Mouse (Mus musculus): ENCODE measurements at regions not wholly inside any gene's neighbourhood (a gene's known extent, or its start where the extent isn't known, plus 50 kb on each side); places are given as distances from the start of the nearest gene placed in this dataset.

DNA sequence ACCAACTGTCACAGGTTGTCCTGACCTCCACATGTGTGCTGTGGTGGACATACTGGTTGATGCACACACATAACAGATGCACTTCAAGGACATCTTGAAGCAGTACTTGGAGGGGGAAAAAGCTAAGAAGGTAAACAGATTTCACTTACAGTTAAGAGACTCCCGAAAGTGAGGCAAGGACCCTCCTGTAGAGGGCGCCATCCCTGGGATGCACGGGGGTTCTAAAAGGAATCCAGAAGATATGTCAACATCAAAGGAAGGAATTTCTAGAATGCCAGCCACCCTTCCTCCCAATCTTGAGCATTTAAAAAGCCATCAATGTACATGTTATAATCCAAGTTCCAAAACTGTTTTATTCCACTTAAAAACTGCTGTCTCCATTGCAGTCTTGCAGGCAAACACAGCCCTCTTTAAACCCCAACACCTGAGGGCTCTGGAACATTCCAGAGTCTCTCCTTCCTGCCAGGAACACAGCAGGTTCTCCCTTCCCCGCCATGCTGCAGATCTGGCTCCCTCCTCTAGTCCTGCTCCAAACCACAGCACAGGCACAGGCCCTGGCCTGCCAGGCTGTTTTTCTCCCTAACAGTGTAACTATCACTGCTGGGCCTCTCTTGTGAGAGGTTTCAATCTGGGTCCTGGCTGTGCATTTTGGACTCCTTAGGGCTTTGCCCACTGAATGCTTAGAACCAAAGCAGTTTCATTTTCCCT lies 200.8 kb upstream of the Mkln1 start:
- peak; percentile 38 for DNase-seq (ENCODE audit: low spot score)

GRCm38 (mm10) chr6:31198340-31198739 lies 200.2 kb upstream of the Mkln1 start:
- no peak for DNase-seq (ENCODE audit: low spot score)

DNA sequence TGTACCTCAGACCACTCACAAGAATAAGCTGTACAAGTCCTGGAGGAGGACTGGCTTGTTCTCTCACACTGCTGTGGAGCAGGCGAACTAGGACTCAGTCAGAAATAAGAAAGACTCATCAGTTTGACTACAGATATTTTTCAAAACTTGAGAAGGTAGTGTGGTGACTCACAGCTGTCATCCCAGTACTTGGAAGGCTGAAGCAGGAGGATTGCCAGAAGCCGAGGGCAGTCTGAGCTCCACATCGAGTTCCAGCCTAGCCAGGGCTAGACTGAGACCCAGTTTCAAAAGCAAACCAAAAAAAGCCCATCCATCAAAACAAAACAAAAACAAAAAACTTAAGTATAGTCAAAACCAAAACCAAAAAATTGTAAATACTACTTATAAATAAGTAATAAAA lies 197.8 kb upstream of the Mkln1 start:
- no peak for DNase-seq (ENCODE audit: low spot score)

- DNase-seq (ENCODE audit: low spot score): no peak
These were observed 197.1 kb upstream of the Mkln1 start for GRCm38 (mm10) chr6:31201375-31201972.

GRCm38 (mm10) chr6:31202594-31202993 lies 195.9 kb upstream of the Mkln1 start:
- no peak for DNase-seq (ENCODE audit: low spot score)

- DNase-seq (ENCODE audit: low spot score): no peak
These were observed 194.1 kb upstream of the Mkln1 start for GRCm38 (mm10) chr6:31204434-31204833.

DNA sequence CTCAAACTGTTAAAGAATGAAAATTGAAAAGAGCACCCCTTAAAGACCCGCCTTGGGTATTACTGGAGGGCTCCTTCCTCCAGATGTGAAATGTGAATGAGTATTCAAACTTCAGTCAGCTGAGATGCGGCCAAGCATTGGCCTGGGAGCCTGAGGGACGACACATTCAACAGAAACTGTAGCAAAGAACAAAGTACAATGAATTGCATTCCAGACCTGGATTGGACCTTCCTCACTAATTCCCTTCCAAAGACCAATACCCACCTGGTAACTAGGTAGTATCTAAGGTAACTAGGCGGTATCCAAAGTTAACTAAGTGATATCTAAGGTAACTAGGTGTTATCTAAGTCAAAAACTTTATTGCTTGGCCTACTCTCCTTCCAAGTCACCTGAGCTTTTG lies 193.7 kb upstream of the Mkln1 start:
- no peak for DNase-seq (ENCODE audit: low spot score)

GRCm38 (mm10) chr6:31206106-31206505 lies 192.4 kb upstream of the Mkln1 start:
- DNase-seq (ENCODE audit: low spot score): no peak

DNA sequence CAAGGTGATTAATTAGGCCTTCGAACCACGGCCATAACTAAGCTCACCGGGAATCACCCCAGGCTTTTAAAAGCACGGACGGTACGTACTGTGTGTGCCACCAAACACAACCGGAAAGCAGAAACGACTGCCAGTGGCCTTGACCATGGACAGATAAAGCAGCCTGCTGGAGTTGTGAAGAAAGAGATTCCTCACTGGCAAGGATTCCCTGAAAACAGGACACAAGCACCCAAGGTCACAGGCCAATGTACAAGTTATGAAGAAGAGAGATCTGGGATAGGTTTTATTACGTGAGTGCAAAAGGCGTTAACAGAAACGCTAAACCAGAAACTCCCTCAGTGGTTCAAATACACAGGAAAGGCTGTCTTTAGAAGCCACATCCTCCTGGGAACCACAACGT lies 191.3 kb upstream of the Mkln1 start:
- no peak for DNase-seq (ENCODE audit: low spot score)

GRCm38 (mm10) chr6:31208224-31208623 lies 190.3 kb upstream of the Mkln1 start:
- no peak for DNase-seq (ENCODE audit: low spot score)

- no peak for DNase-seq (ENCODE audit: low spot score)
These were observed 189.0 kb upstream of the Mkln1 start for GRCm38 (mm10) chr6:31209411-31210139.

GRCm38 (mm10) chr6:31210209-31210714 lies 188.3 kb upstream of the Mkln1 start:
- DNase-seq (ENCODE audit: low spot score): no peak

GRCm38 (mm10) chr6:31211091-31211490 lies 187.4 kb upstream of the Mkln1 start:
- no peak for DNase-seq (ENCODE audit: low spot score)

- DNase-seq (ENCODE audit: low spot score): no peak
These were observed 186.9 kb upstream of the Mkln1 start for GRCm38 (mm10) chr6:31211616-31212015.

- no peak for DNase-seq (ENCODE audit: low spot score)
These were observed 186.5 kb upstream of the Mkln1 start for GRCm38 (mm10) chr6:31212080-31212479.

- DNase-seq (ENCODE audit: low spot score): no peak
These were observed 185.8 kb upstream of the Mkln1 start for GRCm38 (mm10) chr6:31212694-31213093.

- DNase-seq (ENCODE audit: low spot score): no peak
These were observed 185.4 kb upstream of the Mkln1 start for GRCm38 (mm10) chr6:31213161-31213560.

DNA sequence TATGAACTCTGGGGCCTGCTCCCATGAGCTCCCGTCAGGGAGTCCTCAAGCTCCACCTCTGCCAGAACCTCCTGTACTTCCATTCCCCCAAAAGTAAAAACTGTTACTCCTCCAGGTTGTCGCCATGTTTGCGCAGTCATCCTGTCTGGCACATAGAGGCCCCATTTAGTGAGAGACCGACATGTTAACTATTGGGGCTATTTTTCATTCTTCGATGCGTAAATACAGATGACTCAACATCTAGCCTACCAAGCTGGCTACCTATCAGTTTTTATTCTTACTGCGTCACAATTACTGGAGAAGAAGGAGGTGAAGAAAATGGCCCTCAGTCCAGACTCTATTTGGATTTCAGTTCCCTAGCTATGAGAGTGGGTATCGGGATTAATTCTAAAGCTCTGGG lies 182.9 kb upstream of the Mkln1 start:
- no peak for DNase-seq (ENCODE audit: low spot score)

DNA sequence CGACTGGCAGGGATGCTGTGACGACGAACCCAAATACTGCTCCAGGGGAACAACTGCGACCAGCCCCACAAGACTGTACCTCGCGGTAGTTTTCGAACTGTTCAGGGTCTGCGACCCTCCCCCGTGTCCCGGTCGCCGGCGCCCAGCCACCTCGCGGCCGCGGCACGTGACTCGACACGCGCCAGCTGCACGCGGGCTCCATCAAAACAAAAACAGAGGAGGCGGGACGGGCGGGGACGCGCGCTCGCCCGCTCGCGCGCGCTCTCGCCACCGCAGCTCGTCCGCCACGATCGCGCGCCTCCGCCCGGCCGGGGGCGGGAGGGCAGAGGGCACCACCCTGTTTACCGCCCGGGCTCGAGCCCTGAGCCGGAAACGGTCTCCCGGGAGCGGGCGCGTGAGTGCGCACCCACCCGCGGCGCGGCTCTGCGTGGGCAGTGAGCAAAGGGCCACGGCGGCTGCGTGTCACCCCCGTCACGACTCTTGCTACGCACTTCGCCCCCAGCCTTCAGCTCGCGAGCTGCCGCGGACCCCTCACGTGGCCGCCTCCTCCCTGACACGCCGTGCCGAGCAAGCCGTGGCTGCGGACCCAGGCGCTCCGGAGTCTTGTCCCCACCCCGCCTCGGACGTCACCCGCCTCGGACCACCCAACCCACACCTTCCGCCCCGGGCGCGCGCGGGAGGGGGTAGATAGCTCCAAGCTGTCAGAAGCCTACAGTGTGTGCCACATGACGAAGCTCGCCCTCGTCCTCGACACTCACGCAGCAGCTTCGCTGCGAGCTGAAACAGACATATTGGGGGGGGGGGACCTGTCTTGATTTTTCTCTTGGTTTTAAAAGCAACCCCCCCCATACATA lies 182.1 kb upstream of the Mkln1 start:
- peak; percentile 52 for DNase-seq (ENCODE audit: low spot score)

GRCm38 (mm10) chr6:31217060-31217541 lies 181.4 kb upstream of the Mkln1 start:
- no peak for DNase-seq (ENCODE audit: low spot score)

DNA sequence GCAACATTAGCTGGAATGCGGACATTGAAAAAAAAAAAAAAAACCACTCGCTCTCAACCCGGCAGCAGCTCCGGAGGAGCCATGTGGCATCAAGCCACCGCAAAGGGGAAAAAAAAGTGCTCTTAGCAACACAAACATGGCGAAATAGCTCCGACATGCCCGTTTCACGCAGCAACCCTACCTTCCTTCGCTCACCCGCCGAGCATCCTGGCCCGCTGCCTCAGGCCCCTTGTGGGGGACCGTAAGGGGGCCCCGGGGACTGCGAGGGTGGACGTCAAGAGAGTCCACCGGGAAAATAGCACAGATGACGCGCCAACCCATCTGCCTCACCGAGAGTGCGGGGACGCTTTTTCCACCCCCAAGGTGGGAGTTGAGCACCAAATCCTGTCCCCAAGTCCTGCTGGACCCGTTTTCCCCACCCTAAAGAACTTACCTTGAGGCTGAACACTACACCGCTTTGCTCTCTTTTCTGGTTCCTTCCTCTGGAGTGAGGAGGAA lies 180.8 kb upstream of the Mkln1 start:
- DNase-seq (ENCODE audit: low spot score): no peak

Measured in embryo, embryonic 10 days (tissue).